Mouse (Mus musculus) liver, embryonic 14.5 days (tissue): Measurements from ENCODE around the gene Usp3.

ENCODE experiments used
- CTCF ChIP-seq: IDR thresholded peaks from 2 replicates; pipeline ENCODE4 v1.5.1; 2016; ENCODE audit warnings: antibody characterized with exemption, low read depth, control low read depth
- EP300 ChIP-seq: IDR thresholded peaks from 2 replicates; pipeline ENCODE4 v1.6.1; 2016; ENCODE audit warnings: antibody characterized with exemption, low read depth

- no peak for TF ChIP-seq CTCF
- no peak for TF ChIP-seq EP300
These were observed 8.8 kb downstream of the Usp3 start for GRCm38 (mm10) chr9:66584176-66584575.
